Mouse (Mus musculus) hindbrain, postnatal 0 days (tissue): Measurements from ENCODE around the gene Mecr. TPM values are rescaled to one million over a fixed set of nuclear protein-coding genes. Genes with fewer than 3 reads are reported as not detected.
A peak's percentile ranks its signal among the peaks of the same experiment; 100 is the strongest.

Source experiments
- ATAC-seq: fragments of 200-750 bp; cut with Nextera tagmentation; 2 replicates; pipeline ENCODE4 v1.8.0; 2017; ENCODE audit warnings: mild to moderate bottlenecking, moderate TSS enrichment, moderate library complexity
- DNase-seq: peaks from one replicate; pipeline ENCODE4 v3.0.0-alpha.2; 2015; ENCODE audit warnings: low spot score
- H3K27ac ChIP-seq: fragments of 300-500 bp; sonication (generic); 2 replicates; pipeline ENCODE4 v1.5.1; 2014; ENCODE audit warnings: mild to moderate bottlenecking
- H3K27me3 ChIP-seq: fragments of 300-500 bp; sonication (generic); 2 replicates; pipeline ENCODE4 v1.6.1; 2014; ENCODE audit warnings: low read length, mixed read lengths; ENCODE audit not compliant: insufficient read depth
- H3K36me3 ChIP-seq: fragments of 300-500 bp; sonication (generic); 2 replicates; pipeline ENCODE4 v1.6.1; 2014; ENCODE audit warnings: low read length, mixed read lengths; ENCODE audit not compliant: insufficient read depth
- H3K4me1 ChIP-seq: fragments of 300-500 bp; sonication (generic); 2 replicates; pipeline ENCODE4 v1.6.1; 2014; ENCODE audit warnings: antibody characterized with exemption, low read length, mixed read lengths; ENCODE audit not compliant: insufficient read depth
- H3K4me2 ChIP-seq: fragments of 300-500 bp; sonication (generic); 2 replicates; pipeline ENCODE4 v1.6.1; 2014; ENCODE audit warnings: low read depth, mild to moderate bottlenecking, low read length, moderate library complexity, mixed read lengths
- H3K4me3 ChIP-seq: fragments of 300-500 bp; sonication (generic); 2 replicates; pipeline ENCODE4 v1.5.1; 2014; ENCODE audit warnings: low read length
- H3K9ac ChIP-seq: fragments of 300-500 bp; sonication (generic); replicated peaks from 2 replicates; pipeline ENCODE4 v1.6.1; 2014; ENCODE audit warnings: mild to moderate bottlenecking, low read length, moderate library complexity, mixed read lengths
- H3K9me3 ChIP-seq: fragments of 300-500 bp; sonication (generic); 2 replicates; pipeline ENCODE4 v1.6.1; 2016; ENCODE audit warnings: low read length, mixed read lengths
- CTCF ChIP-seq: IDR thresholded peaks from 2 replicates; pipeline ENCODE4 v1.5.1; 2016; ENCODE audit warnings: antibody characterized with exemption, control low read depth, low read depth
- WGBS: fragments of 180-500 bp; shearing (Covaris S2); extraction: QIAGEN DNeasy Blood & Tissue Kit; methylation state at CpG from one replicate; pipeline ENCODE4 v1.1.7; 2014; 5-methylcytosine and 5-hydroxymethylcytosine counted together
- polyA plus RNA-seq: library from polyadenylated mRNA; unstranded; fragments of >200 nt; fragmentation: Nextera tagmentation; extraction: Ambion mirVana; gene quantifications from 2 replicates; pipeline ENCODE4 v1.2.1, GENCODE M21; 2015
- total RNA-seq: library from RNA; depleted of rRNA; stranded (reverse); fragments of >200 nt; gene quantifications from 2 replicates; pipeline ENCODE4 v1.2.3, GENCODE M21; 2014; rRNA removed

Mecr gene
- total and polyA plus RNA-seq, 2 experiments from 2014 or later: 21.5 to 33.8 TPM

DNA sequence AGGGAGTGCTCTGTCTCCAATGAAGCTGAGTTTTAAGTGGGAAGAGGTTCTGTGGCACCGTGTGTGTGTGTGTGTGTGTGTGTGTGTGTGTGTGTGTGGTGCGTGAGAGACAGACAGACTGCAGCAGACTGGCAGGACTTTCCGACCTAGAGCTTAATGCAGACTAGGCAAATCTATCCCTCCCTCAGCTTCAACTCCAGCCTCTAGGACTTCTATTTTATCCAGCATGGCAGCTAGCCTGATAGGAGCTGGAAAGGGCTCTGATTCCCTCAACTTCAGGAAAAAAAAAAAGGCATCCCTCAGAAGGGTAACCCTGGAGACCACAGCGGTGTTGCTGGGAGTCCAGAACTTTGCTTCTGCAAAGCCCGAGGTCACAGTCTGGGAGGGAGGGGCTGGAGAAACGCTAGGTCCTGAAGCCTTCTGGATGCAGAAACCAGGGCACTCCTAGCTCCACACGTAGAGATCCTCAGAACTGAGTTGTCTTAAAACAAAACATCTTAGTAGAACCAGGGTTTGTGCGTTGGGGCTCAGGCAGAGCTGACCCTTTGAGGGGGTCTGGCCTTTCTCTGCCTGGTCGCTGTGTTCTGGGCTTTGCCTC is 70.9 kb downstream of the Mecr start:
- Histone ChIP-seq H3K4me2 (no peak overlapping the region), H3K4me3 (no peak overlapping the region), H3K27me3 (peaks cover 35% of the 10 kb centered on the region; the same call in 1 of the 2 replicates), H3K9me3 (no peaks in the 10 kb centered on the region), H3K4me1 (peaks cover 12% of the 10 kb centered on the region), H3K36me3 (no peaks in the 10 kb centered on the region), H3K9ac (no peak overlapping the region), H3K27ac (no peak overlapping the region)
- DNase-seq (peak; percentile 45), ATAC-seq (no peak)
- no peak for TF ChIP-seq CTCF
- 13% methylated on average over 9 of the region's 9 CpGs for WGBS

DNA sequence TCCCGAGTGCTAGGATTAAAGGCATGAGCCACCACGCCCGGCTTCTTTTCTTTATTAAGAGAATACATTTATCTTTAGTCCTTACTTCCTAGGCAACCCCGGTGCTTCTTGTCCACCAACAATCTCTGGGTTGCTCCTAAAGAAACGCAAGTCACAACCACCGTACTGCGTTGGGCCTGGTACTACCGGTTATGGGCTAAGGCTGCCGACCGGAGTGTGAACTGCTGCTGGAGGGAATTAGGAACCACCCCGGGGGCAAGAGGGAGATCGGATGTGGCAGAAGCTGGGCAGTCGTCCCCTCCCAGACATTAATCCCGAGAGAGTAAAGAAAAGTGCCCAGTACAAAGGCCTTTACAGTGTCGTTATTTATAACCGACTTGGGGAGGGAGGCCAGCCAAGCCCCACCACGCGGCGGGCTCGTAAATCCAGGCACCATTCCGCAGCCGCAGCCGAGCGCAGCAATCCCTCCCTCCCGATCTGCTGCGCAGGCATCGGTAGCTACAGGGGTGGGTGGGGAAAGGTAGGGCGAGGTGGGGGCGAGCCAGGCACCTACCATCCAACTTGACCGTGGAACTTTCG is 71.7 kb downstream of the Mecr start:
- ATAC-seq: no peak
- peak; percentile 51 for DNase-seq
- TF ChIP-seq CTCF: no peak
- H3K27me3 ChIP-seq: peaks cover 39% of the 10 kb centered on the region; the same call in 1 of the 2 replicates
- peaks cover 12% of the 10 kb centered on the region for H3K4me1 ChIP-seq
- H3K27ac ChIP-seq: no peak overlapping the region
- no peaks in the 10 kb centered on the region for H3K36me3 ChIP-seq
- no peak overlapping the region; the same call in 1 of the 2 replicates for H3K9ac ChIP-seq
- 4% methylated on average over 31 of the region's 31 CpGs for WGBS
- H3K4me3 ChIP-seq: peak overlapping the region; percentile 23
- peak overlapping the region; percentile 55 for H3K4me2 ChIP-seq
- H3K9me3 ChIP-seq: no peaks in the 10 kb centered on the region

DNA sequence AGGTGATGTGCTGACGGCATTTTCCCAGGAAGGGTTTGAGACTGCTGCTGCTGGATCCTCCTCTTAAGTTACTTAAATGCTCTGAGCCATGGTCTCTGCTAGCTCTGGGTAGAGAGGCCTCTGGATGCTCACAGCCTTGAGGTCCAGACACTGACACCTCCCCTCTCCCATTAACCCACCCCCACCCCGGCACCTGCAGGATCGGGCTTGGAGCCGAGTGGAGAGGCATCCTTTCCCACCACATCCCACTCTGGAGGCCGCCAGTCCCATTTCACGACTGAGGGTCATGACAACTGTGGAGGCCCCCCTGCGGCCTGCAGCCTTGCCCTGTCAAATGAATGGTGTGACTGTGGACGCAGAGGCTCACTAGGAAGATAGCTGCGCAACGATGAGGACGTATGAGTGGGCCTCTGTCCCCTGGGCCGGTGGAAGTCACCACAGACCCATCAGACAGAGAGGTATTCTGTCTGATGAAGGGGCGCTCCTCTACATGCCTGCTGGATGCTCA is 72.6 kb downstream of the Mecr start:
- ATAC-seq (no peak), DNase-seq (no peak)
- TF ChIP-seq CTCF: no peak
- Histone ChIP-seq H3K4me3 (no peak overlapping the region), H3K9ac (no peak overlapping the region), H3K27me3 (peaks cover 39% of the 10 kb centered on the region; the same call in 1 of the 2 replicates), H3K36me3 (no peaks in the 10 kb centered on the region), H3K4me1 (peaks cover 7% of the 10 kb centered on the region), H3K4me2 (no peak overlapping the region), H3K9me3 (no peaks in the 10 kb centered on the region), H3K27ac (no peak overlapping the region)
- 29% methylated on average over 13 of the region's 13 CpGs for WGBS

DNA sequence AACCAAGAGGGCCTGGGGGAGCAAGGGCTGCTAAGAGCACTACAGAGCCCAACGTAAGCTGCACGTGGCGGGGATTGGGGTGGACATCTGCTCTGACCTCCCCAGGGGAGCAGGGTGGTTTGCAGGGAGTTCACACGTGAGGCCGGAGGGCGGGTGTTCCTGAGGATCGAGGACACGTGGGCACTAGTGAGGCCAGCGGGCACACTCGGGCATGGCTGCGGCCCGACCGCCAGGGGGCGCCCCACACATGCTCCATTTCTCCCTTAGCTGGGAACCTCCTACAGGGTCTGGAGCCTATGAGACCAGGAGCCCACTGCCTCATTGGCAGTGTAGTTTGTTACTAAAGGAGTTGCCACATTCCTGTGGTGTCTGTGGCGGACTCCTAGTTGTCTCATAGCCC is 73.2 kb downstream of the Mecr start:
- peaks cover 39% of the 10 kb centered on the region; the same call in 1 of the 2 replicates for H3K27me3 ChIP-seq
- no peak overlapping the region for H3K27ac ChIP-seq
- DNase-seq: peak; percentile 65
- H3K4me1 ChIP-seq: peaks cover 7% of the 10 kb centered on the region; the same call in 1 of the 2 replicates
- H3K4me3 ChIP-seq: no peak overlapping the region
- H3K9me3 ChIP-seq: no peaks in the 10 kb centered on the region
- no peak overlapping the region for H3K4me2 ChIP-seq
- ATAC-seq: peak; percentile 54; the same call in 1 of the 2 replicates
- H3K36me3 ChIP-seq: no peaks in the 10 kb centered on the region
- no peak overlapping the region for H3K9ac ChIP-seq
- WGBS: 10% methylated on average over 15 of the region's 15 CpGs
- TF ChIP-seq CTCF: peak; percentile 86

DNA sequence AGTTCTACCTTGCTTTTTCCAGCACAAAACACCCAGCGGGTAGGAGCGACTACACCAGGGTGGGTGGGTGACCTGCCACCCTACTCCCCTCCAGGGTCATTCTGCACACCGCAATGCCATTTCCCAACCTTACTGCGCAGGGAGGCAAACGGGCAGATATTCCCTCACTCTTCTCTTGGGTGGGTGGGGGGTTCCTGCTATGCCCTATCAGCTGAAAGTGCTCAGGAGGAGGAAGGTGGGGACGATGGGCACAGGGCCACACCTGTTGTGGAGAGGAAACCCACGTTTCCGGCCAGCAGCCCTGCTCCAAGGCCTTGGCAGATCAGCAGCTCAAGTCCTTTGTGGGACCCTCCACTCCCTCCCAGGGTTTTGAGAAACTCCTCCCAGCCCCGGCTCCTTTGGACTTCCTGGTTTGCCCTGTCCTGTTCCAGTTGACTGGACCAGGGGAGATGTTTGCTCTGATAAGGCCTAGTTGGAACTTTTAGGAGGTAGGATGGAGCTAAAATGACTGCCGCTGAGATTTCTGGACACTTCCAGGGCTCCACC is 73.8 kb downstream of the Mecr start:
- H3K4me3 ChIP-seq: no peak overlapping the region
- ATAC-seq (no peak), DNase-seq (no peak)
- no peaks in the 10 kb centered on the region for H3K36me3 ChIP-seq
- 84% methylated on average over 10 of the region's 10 CpGs for WGBS
- TF ChIP-seq CTCF: no peak
- H3K4me2 ChIP-seq: no peak overlapping the region
- H3K9ac ChIP-seq: no peak overlapping the region
- H3K27me3 ChIP-seq: peaks cover 41% of the 10 kb centered on the region
- H3K27ac ChIP-seq: no peak overlapping the region
- peaks cover 7% of the 10 kb centered on the region; the same call in 1 of the 2 replicates for H3K4me1 ChIP-seq
- H3K9me3 ChIP-seq: no peaks in the 10 kb centered on the region

Other genes starting within 250 kb of the Mecr start
- gene Ptpru, start 5.2 kb upstream of the Mecr start, total RNA-seq: 31.2 and 35.9 TPM in 2 replicates
- 17.3 and 20.0 TPM in 2 replicates for gene Ptpru, start 5.2 kb upstream of the Mecr start, polyA plus RNA-seq
- gene Srsf4, start 30.1 kb downstream of the Mecr start, total RNA-seq: 25.9 and 28.3 TPM in 2 replicates
- 76.0 and 86.0 TPM in 2 replicates for gene Srsf4, start 30.1 kb downstream of the Mecr start, polyA plus RNA-seq
- gene Tmem200b, start 78.3 kb downstream of the Mecr start, total RNA-seq: 2.3 and 3.2 TPM in 2 replicates
- 0.48 and 0.64 TPM in 2 replicates for gene Tmem200b, start 78.3 kb downstream of the Mecr start, polyA plus RNA-seq
- not detected in 2 replicates for gene Gm10300, start 231.2 kb downstream of the Mecr start, total RNA-seq
- gene Gm10300, start 231.2 kb downstream of the Mecr start, polyA plus RNA-seq: not detected in 2 replicates
- gene Epb41, start 231.9 kb downstream of the Mecr start, total RNA-seq: 69.7 and 70.1 TPM in 2 replicates
- gene Epb41, start 231.9 kb downstream of the Mecr start, polyA plus RNA-seq: 33.3 and 33.7 TPM in 2 replicates